Mouse (Mus musculus) adrenal gland, postnatal 10 days (tissue): ENCODE data around the gene Gm17660. TPM values are rescaled to one million over a fixed set of nuclear protein-coding genes. Genes with fewer than 3 reads are reported as not detected.

Experiments used
- DNase-seq: peaks from one replicate; pipeline ENCODE4 v3.0.0; 2021; ENCODE audit warnings: mixed read lengths
- total RNA-seq, 2 experiments: library from RNA; stranded (reverse); gene quantifications; 2 replicates each; pipeline ENCODE4 v1.2.3; 2021

The Gm17660 gene
- total RNA-seq, 2 experiments from 2014 or later: not detected

- no peak for DNase-seq
Observed at GRCm38 (mm10) chr5:104080736-104081135, 3.3 kb upstream of the Gm17660 start.

- no peak for DNase-seq
Observed at GRCm38 (mm10) chr5:104076361-104076760, 1.0 kb downstream of the Gm17660 start.

- peak; percentile 82 for DNase-seq
Observed at GRCm38 (mm10) chr5:104074388-104074787, 3.0 kb downstream of the Gm17660 start.

GRCm38 (mm10) chr5:104073602-104074001 is 3.8 kb downstream of the Gm17660 start:
- DNase-seq: no peak

GRCm38 (mm10) chr5:104072272-104072886 is 5.0 kb downstream of the Gm17660 start:
- DNase-seq: no peak

- DNase-seq: no peak
Observed at GRCm38 (mm10) chr5:104071048-104071447, 6.4 kb downstream of the Gm17660 start.

GRCm38 (mm10) chr5:104068751-104069150 is 8.7 kb downstream of the Gm17660 start:
- DNase-seq: peak; percentile 42

GRCm38 (mm10) chr5:104062773-104063551 is 14.4 kb downstream of the Gm17660 start:
- no peak for DNase-seq

- no peak for DNase-seq
Observed at GRCm38 (mm10) chr5:104061936-104062772, 15.3 kb downstream of the Gm17660 start.

- no peak for DNase-seq
Observed at GRCm38 (mm10) chr5:104060429-104060828, 17.0 kb downstream of the Gm17660 start.

GRCm38 (mm10) chr5:104059628-104060027 is 17.8 kb downstream of the Gm17660 start:
- DNase-seq: no peak

- DNase-seq: peak; percentile 77
Observed at GRCm38 (mm10) chr5:104058021-104058420, 19.4 kb downstream of the Gm17660 start.

GRCm38 (mm10) chr5:104056295-104056694 is 21.1 kb downstream of the Gm17660 start:
- no peak for DNase-seq

- no peak for DNase-seq
Observed at GRCm38 (mm10) chr5:104055816-104056215, 21.6 kb downstream of the Gm17660 start.

- DNase-seq: peak; percentile 34
Observed at GRCm38 (mm10) chr5:104054938-104055337, 22.5 kb downstream of the Gm17660 start.

- no peak for DNase-seq
Observed at GRCm38 (mm10) chr5:104052956-104053355, 24.5 kb downstream of the Gm17660 start.

- DNase-seq: no peak
Observed at GRCm38 (mm10) chr5:104048139-104048538, 29.3 kb downstream of the Gm17660 start.

GRCm38 (mm10) chr5:104047200-104048105 is 30.0 kb downstream of the Gm17660 start:
- DNase-seq: peak; percentile 27

- peak; percentile 97 for DNase-seq
Observed at GRCm38 (mm10) chr5:104046256-104047199, 30.9 kb downstream of the Gm17660 start, which contains the start of gene Nudt9. Gene Nudt9 (plus strand): TSS chr5:104046306.

- DNase-seq: no peak
Observed at GRCm38 (mm10) chr5:104043704-104044103, 33.7 kb downstream of the Gm17660 start.
